Mouse (Mus musculus) cerebellum, postnatal 25 days (tissue): ENCODE measurements at regions not wholly inside any gene's neighbourhood (a gene's known extent, or its start where the extent isn't known, plus 50 kb on each side); places are given as distances from the start of the nearest gene placed in this dataset.

Source experiments
- DNase-seq, 2 experiments: peaks; one replicate each; pipeline ENCODE4 v3.0.0; 2021; ENCODE audit warnings: mixed read lengths in 2 of 2

- no peak for DNase-seq
Measured at GRCm38 (mm10) chrX:153887285-153887684, 55.3 kb downstream of the Spin2c start.

DNA sequence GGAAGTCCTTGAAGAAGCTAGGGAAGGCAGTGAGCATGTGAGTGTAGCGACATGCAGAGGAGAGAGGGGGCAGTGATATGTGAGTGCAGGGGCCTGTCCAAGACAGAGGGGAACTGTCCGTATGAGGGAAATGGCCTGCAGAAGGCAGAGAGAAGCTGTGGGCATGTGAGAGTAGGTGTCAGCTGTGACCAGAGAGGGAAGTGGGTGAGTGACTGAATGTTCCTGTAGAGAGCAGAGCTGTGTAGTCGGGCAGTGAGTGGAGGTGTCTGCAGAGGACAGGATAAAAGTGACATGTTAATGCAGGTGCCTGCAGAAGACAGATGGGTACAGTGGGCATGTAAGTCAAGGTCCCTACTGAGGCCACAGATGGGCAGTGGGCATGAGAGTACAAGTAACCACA is 84.4 kb downstream of the Samt1 start:
- DNase-seq = no peak

DNA sequence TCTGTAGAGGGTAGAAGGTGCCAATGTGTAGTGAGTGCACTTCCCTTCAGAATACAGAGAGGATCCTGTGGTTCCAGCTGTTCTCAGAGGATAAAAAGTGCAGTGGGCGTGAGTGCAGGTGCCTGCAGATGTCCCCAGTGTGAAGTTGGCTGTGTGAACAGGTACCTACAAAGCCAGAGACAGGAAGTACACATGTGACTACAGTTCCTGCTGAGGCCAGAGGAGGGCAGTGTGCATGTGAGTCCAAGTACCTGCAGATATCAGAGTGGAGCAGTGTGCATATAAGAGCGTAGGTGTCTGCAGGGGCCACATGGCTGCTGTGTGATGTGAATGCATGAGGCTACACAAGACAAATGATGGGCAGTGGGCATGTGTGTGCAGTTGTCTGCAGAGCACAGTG is 79.9 kb downstream of the Samt1 start:
- no peak for DNase-seq

GRCm38 (mm10) chrX:153936111-153936510 is 76.3 kb downstream of the Samt1 start:
- no peak for DNase-seq

DNA sequence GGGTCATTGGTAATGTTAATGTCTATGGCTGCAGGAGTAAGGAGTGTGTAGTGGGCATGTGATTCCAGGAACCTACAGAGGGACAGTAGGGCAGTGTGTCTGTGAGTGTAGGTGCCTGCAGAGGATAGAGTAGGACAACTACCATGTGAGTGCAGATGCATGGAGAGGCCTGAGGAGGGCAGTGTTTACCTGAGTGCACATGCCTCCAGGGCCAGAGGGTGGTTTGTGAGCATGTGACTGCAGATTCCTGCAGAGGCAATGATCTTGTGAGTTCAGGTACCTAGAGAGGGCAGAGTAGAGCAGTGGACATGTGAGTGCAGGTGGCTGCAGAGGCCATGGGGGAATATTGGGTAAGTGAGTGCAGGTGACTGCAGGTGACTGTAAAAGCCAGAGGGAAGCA is 75.1 kb downstream of the Samt1 start:
- no peak for DNase-seq

DNA sequence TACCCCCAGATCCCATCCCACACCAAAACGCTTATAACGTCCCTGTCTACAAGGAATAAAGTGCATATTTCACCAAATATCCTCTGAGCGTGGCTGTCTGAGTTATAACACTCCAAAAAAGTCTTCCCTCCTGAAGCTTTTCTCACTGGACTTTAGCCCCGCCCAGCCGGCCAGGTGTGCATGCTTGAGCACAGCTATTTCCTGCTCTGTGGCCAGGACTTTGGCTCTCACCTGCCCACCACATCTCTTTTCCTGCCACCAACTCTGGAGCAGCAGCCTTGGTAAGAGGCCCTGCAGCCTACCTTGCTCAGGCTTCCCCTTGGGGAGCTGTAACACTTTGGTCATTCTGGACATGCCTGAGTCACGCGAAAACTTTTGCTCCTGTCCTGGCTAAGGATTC is 72.4 kb downstream of the Samt1 start:
- no peak for DNase-seq

- DNase-seq = peak in 1 of 2 experiments; percentile 9
Measured at GRCm38 (mm10) chrX:153941130-153941529, 71.3 kb downstream of the Samt1 start.
